Mouse (Mus musculus) skeletal muscle tissue, adult 2 months (tissue): ENCODE data around the gene Lhx3.
A peak's percentile ranks its signal among the peaks of the same experiment; 100 is the strongest.

Experiments used
- DNase-seq: peaks from one replicate; pipeline ENCODE4 v3.0.0-alpha.2; 2012; ENCODE audit warnings: low read depth, low spot score

The Lhx3 gene

GRCm38 (mm10) chr2:26208126-26208789 lies at the start of gene Lhx3:
Lhx3 (minus strand) TSS chr2:26208289.
- peak; percentile 64 for DNase-seq

- DNase-seq: no peak
These were observed 49.4 kb upstream of the Lhx3 start for GRCm38 (mm10) chr2:26257315-26258096.

GRCm38 (mm10) chr2:26254816-26255215 lies 46.7 kb upstream of the Lhx3 start:
- no peak for DNase-seq

- no peak for DNase-seq
These were observed 44.6 kb upstream of the Lhx3 start for GRCm38 (mm10) chr2:26252514-26253206.

GRCm38 (mm10) chr2:26247531-26247930 lies 39.4 kb upstream of the Lhx3 start:
- DNase-seq: no peak

- DNase-seq: no peak
These were observed 32.8 kb upstream of the Lhx3 start for GRCm38 (mm10) chr2:26240841-26241240.

GRCm38 (mm10) chr2:26240330-26240729 lies 32.2 kb upstream of the Lhx3 start:
- no peak for DNase-seq

GRCm38 (mm10) chr2:26237290-26237782 lies 29.2 kb upstream of the Lhx3 start, which contains the start of gene Qsox2:
Qsox2 (minus strand) TSS chr2:26237525.
- DNase-seq: peak; percentile 89

GRCm38 (mm10) chr2:26236681-26237289 lies 28.7 kb upstream of the Lhx3 start:
- no peak for DNase-seq

- no peak for DNase-seq
These were observed 26.7 kb upstream of the Lhx3 start for GRCm38 (mm10) chr2:26234771-26235170.

- DNase-seq: no peak
These were observed 26.2 kb upstream of the Lhx3 start for GRCm38 (mm10) chr2:26234253-26234652.

GRCm38 (mm10) chr2:26231366-26231765 lies 23.3 kb upstream of the Lhx3 start:
- no peak for DNase-seq

GRCm38 (mm10) chr2:26230253-26230652 lies 22.2 kb upstream of the Lhx3 start:
- DNase-seq: no peak

GRCm38 (mm10) chr2:26227788-26228187 lies 19.7 kb upstream of the Lhx3 start:
- DNase-seq: peak; percentile 28

GRCm38 (mm10) chr2:26225242-26225641 lies 17.2 kb upstream of the Lhx3 start:
- no peak for DNase-seq

GRCm38 (mm10) chr2:26223961-26224360 lies 15.9 kb upstream of the Lhx3 start:
- no peak for DNase-seq

GRCm38 (mm10) chr2:26214526-26214925 lies 6.4 kb upstream of the Lhx3 start:
- DNase-seq: no peak

GRCm38 (mm10) chr2:26209566-26209965 lies 1.5 kb upstream of the Lhx3 start:
- DNase-seq: no peak

GRCm38 (mm10) chr2:26207559-26207958 lies 530 bp downstream of the Lhx3 start:
- DNase-seq: peak; percentile 9

- DNase-seq: no peak
These were observed 2.3 kb downstream of the Lhx3 start for GRCm38 (mm10) chr2:26205761-26206160.

GRCm38 (mm10) chr2:26205126-26205525 lies 3.0 kb downstream of the Lhx3 start:
- DNase-seq: no peak
